Mouse (Mus musculus) adrenal gland (tissue): ENCODE measurements at regions not wholly inside any gene's neighbourhood (a gene's known extent, or its start where the extent isn't known, plus 50 kb on each side); places are given as distances from the start of the nearest gene placed in this dataset.

Experiments used
- intact Hi-C: fragments of 180-260 bp; cut with DNase I; formaldehyde crosslinking; loops from one replicate; pipeline ENCODE4 v1.15.1; 2025

GRCm38 (mm10) chr12:50943741-50944521 lies 295.0 kb upstream of the Prkd1 start:
- intact Hi-C loops = loop anchor here (5.0 to 10.0 kb wide), 2 partner anchors 989 to 1572 kb away; no protein-coding TSS in a partner anchor

DNA sequence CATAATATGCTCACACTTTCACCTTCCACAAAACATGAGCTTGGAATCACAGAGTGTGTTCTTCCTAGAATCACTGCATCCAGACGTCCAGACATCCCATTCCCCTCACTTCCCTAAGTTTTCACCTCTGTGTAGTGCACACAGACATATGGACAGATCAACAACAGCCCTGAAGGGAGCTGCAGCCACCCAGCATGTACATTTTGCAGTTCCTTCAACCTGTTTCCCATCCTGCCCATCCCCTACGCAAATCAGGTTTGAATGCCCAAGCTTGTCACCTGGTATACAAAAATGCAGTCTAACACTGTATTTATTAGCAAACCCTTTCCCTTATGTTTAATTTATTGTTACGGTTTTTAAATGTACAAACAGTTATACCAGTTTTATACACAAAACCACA lies 294.4 kb upstream of the Prkd1 start:
- intact Hi-C loops = loop anchor here (5.0 to 10.0 kb wide), 2 partner anchors 989 to 1571 kb away; no protein-coding TSS in a partner anchor

GRCm38 (mm10) chr12:50935516-50935915 lies 286.6 kb upstream of the Prkd1 start:
- intact Hi-C loops = loop anchor here (5.0 kb wide), 1 partner anchor 623 kb away; no protein-coding TSS in a partner anchor

GRCm38 (mm10) chr12:50932496-50932895 lies 283.6 kb upstream of the Prkd1 start:
- intact Hi-C loops = no loop called here

GRCm38 (mm10) chr12:50929641-50930040 lies 280.7 kb upstream of the Prkd1 start:
- intact Hi-C loops = no loop called here

DNA sequence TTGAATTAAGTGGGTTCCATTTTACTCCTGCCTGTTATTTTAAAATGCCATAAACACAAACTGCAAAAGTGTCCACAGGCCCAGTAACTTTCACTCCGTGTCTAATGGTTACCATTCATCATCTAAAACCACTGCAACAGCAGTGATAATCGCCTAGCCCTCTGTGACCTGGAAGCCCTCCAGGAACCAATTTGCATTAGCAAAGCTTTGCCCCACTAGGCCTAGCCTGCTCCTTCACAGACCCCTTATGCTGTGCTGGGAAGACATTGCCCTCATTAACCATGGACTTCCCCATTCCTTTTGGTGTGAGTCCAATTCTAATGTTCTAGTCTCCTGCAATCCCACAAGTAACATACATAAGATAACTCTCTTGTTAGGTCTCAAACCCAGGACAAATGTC lies 277.3 kb upstream of the Prkd1 start:
- intact Hi-C loops = no loop called here

- intact Hi-C loops = no loop called here
These were observed 272.8 kb upstream of the Prkd1 start for GRCm38 (mm10) chr12:50921739-50922138.

- intact Hi-C loops = no loop called here
These were observed 250.9 kb upstream of the Prkd1 start for GRCm38 (mm10) chr12:50899609-50900447.

DNA sequence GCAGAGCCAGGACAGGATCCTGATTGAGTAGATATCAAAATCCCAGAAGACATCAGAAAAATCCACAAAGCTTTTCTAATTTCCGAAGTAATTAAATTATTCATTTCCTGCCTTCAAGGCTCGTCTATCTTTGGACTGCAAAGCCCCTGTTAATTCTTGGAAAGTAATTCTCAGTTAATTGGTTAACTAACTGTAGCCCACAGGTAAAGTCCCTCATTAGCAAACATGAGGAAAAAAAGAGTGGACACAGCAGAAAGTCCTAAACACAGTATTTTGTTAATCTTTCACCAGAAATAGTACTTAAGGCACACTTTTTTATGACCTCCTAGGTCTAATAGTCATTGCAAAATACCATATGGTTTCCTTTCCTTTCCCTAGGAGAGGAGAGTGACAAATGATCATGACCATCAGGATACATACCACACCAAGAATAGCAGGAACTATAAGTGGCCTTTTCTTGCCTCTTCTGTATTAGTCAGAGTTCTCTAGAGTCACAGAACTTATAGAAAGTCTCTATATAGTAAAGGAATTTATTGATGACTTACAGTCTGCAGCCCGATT lies 248.8 kb upstream of the Prkd1 start:
- intact Hi-C loops = no loop called here

- intact Hi-C loops = no loop called here
These were observed 244.7 kb upstream of the Prkd1 start for GRCm38 (mm10) chr12:50893604-50894003.

GRCm38 (mm10) chr12:50875796-50876195 lies 226.9 kb upstream of the Prkd1 start:
- intact Hi-C loops = no loop called here

DNA sequence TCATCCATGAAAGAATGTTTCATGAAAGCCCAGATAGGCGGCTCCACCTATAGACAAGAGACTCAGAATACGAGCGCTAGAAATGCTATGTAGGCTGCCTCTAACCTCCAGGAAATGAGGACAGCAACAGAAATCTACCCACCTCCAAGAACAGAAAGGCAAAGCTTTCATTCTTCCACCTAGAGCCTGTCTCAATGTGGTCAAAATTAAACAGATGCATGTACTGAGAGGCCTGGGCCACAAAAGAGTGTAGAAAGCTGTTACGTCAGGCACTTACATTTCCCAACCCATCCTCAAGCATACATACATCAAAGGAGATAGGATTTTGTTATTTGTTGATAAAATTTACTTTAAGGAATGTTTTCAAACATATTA lies 225.1 kb upstream of the Prkd1 start:
- intact Hi-C loops = no loop called here

- intact Hi-C loops = no loop called here
These were observed 224.6 kb upstream of the Prkd1 start for GRCm38 (mm10) chr12:50873390-50874023.

DNA sequence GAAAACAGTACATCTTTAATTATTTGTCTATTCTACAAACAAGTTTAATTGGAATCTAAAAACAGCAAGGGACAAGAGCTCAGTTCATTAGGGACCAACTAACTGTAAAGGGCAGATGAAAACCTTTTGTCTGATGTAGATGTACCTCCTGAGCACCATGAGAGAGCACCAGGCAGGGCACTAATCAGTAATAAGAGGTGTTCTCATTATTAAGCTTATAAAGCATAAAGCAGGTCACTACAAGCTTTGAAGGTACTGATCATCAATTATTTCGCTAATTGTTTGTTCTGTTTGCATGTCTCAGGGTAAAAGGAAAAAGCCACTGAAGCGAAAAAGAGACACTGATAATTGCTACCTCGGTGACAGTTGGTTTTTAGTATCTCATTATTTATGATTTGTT lies 202.7 kb upstream of the Prkd1 start:
- intact Hi-C loops = no loop called here

GRCm38 (mm10) chr12:50847976-50848375 lies 199.1 kb upstream of the Prkd1 start:
- intact Hi-C loops = no loop called here

GRCm38 (mm10) chr12:50842744-50843143 lies 193.8 kb upstream of the Prkd1 start:
- intact Hi-C loops = no loop called here

- intact Hi-C loops = no loop called here
These were observed 190.5 kb upstream of the Prkd1 start for GRCm38 (mm10) chr12:50839391-50839790.

GRCm38 (mm10) chr12:50808731-50809281 lies 159.9 kb upstream of the Prkd1 start:
- intact Hi-C loops = no loop called here

GRCm38 (mm10) chr12:50804391-50804790 lies 155.5 kb upstream of the Prkd1 start:
- intact Hi-C loops = no loop called here

DNA sequence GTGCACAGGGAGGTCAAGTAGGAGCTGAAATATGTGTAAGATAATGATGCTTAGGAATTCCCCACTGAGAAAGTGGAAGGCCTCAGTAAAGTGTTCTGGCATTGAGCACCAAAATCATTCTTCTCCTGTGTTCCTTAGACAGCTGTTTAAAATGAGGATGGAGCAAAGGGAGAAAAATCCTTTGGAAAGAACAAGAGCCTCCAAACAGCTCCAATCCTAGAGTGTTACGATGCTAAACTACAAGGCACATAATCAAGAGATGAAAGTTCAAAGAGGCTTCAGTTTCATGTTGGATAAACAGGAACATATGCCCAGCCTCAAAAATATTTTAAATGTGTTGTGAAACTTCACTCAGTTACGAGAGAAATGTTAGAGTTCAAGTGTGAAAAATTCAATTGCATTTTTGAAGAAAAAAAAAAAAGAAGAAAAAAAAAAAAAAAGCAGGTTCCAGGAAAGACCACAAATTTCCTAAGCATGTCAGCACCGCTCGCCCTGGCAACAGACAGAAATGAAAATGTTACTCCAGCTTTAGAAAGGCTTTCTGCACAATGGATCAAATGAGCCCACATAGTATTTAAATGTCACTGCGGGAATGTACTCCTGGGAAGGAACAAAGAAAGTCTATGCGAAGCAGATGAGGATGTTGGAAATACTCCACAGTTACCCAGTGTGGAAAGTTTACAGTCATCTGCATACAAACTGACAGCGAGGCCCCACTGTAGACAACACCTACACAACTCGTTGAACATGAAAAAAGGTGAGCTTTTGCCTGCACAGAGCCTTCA lies 116.5 kb upstream of the Prkd1 start:
- intact Hi-C loops = no loop called here
